Mouse (Mus musculus) kidney, postnatal 0 days (tissue): Measurements from ENCODE around the gene Slc9a6. TPM values are rescaled to one million over a fixed set of nuclear protein-coding genes. Genes with fewer than 3 reads are reported as not detected.

Source experiments
- ATAC-seq: fragments of 200-750 bp; cut with Nextera tagmentation; replicated peaks from 2 replicates; pipeline ENCODE4 v1.8.0; 2017; ENCODE audit warnings: low read depth, moderate number of reproducible peaks, moderate TSS enrichment, moderate library complexity; ENCODE audit not compliant: low FRiP score
- DNase-seq: peaks from one replicate; pipeline ENCODE4 v3.0.0-alpha.2; 2016; ENCODE audit warnings: low spot score
- H3K27ac ChIP-seq: fragments of 300-500 bp; sonication (generic); 2 replicates; pipeline ENCODE4 v1.5.1; 2014; ENCODE audit warnings: mild to moderate bottlenecking
- H3K27me3 ChIP-seq: fragments of 300-500 bp; sonication (generic); 2 replicates; pipeline ENCODE4 v1.6.1; 2014; ENCODE audit warnings: low read length, mixed read lengths; ENCODE audit not compliant: insufficient read depth
- H3K36me3 ChIP-seq: fragments of 300-500 bp; sonication (generic); 2 replicates; pipeline ENCODE4 v1.6.1; 2014; ENCODE audit warnings: low read length, mixed read lengths; ENCODE audit not compliant: insufficient read depth
- H3K4me1 ChIP-seq: fragments of 300-500 bp; sonication (generic); replicated peaks from 2 replicates; pipeline ENCODE4 v1.6.1; 2014; ENCODE audit warnings: antibody characterized with exemption, low read length, mixed read lengths; ENCODE audit not compliant: insufficient read depth
- H3K4me2 ChIP-seq: fragments of 300-500 bp; sonication (generic); 2 replicates; pipeline ENCODE4 v1.6.1; 2014; ENCODE audit warnings: mild to moderate bottlenecking, low read length, moderate library complexity, mixed read lengths
- H3K4me3 ChIP-seq: fragments of 300-500 bp; sonication (generic); replicated peaks from 2 replicates; pipeline ENCODE4 v1.5.1; 2014; ENCODE audit warnings: low read depth, low read length
- H3K9ac ChIP-seq: fragments of 300-500 bp; sonication (generic); 2 replicates; pipeline ENCODE4 v1.6.1; 2014; ENCODE audit warnings: low read depth, low read length
- H3K9me3 ChIP-seq: fragments of 300-500 bp; sonication (generic); replicated peaks from 2 replicates; pipeline ENCODE4 v1.6.1; 2016; ENCODE audit warnings: low read length, inconsistent platforms, mixed read lengths
- CTCF ChIP-seq: IDR thresholded peaks from 2 replicates; pipeline ENCODE4 v1.5.1; 2016; ENCODE audit warnings: antibody characterized with exemption, low read depth, mild to moderate bottlenecking, moderate library complexity
- WGBS: fragments of 180-500 bp; shearing (Covaris S2); extraction: QIAGEN DNeasy Blood & Tissue Kit; methylation state at CpG from one replicate; pipeline ENCODE4 v1.1.7; 2014; 5-methylcytosine and 5-hydroxymethylcytosine counted together
- polyA plus RNA-seq: library from polyadenylated mRNA; unstranded; fragments of >200 nt; fragmentation: Nextera tagmentation; extraction: Ambion mirVana; gene quantifications from 2 replicates; pipeline ENCODE4 v1.2.1, GENCODE M21; 2015

Gene Slc9a6
- polyA plus RNA-seq, 1 experiment from 2014 or later, result 11.1 TPM

GRCm38 (mm10) chrX:56675556-56675955 is 66.0 kb downstream of the Slc9a6 start:
- ATAC-seq (no peak), DNase-seq (no peak)
- no peak overlapping the region for H3K9ac ChIP-seq
- H3K9me3 ChIP-seq, result no peaks in the 10 kb centered on the region
- no peaks in the 10 kb centered on the region for H3K27me3 ChIP-seq
- no peaks in the 10 kb centered on the region for H3K36me3 ChIP-seq
- TF ChIP-seq CTCF, result no peak
- H3K4me1 ChIP-seq, result no peaks in the 10 kb centered on the region
- no peak overlapping the region for H3K4me2 ChIP-seq
- no peak overlapping the region for H3K27ac ChIP-seq
- WGBS, result 72% methylated on average over 6 of the region's 6 CpGs
- no peak overlapping the region for H3K4me3 ChIP-seq

- no peak for TF ChIP-seq CTCF
- no peaks in the 10 kb centered on the region for H3K27me3 ChIP-seq
- H3K4me3 ChIP-seq, result no peak overlapping the region
- no peak overlapping the region for H3K9ac ChIP-seq
- 81% methylated on average over 6 of the region's 6 CpGs for WGBS
- DNase-seq (no peak), ATAC-seq (no peak)
- H3K4me1 ChIP-seq, result no peaks in the 10 kb centered on the region
- no peak overlapping the region for H3K4me2 ChIP-seq
- H3K36me3 ChIP-seq, result no peaks in the 10 kb centered on the region
- no peak overlapping the region for H3K27ac ChIP-seq
- H3K9me3 ChIP-seq, result no peaks in the 10 kb centered on the region
These were observed 68.2 kb downstream of the Slc9a6 start for GRCm38 (mm10) chrX:56677736-56678135.

- Histone ChIP-seq H3K4me1 (no peaks in the 10 kb centered on the region), H3K9me3 (no peaks in the 10 kb centered on the region), H3K9ac (no peak overlapping the region), H3K4me3 (no peak overlapping the region), H3K36me3 (no peaks in the 10 kb centered on the region), H3K27ac (no peak overlapping the region), H3K4me2 (no peak overlapping the region), H3K27me3 (no peaks in the 10 kb centered on the region)
- ATAC-seq (no peak), DNase-seq (no peak)
- 56% methylated on average over 6 of the region's 6 CpGs for WGBS
- TF ChIP-seq CTCF, result no peak
These were observed 69.5 kb downstream of the Slc9a6 start for GRCm38 (mm10) chrX:56679066-56679465.

- Histone ChIP-seq H3K36me3 (no peaks in the 10 kb centered on the region), H3K4me3 (no peak overlapping the region), H3K9ac (no peak overlapping the region), H3K27ac (no peak overlapping the region), H3K27me3 (no peaks in the 10 kb centered on the region), H3K4me2 (no peak overlapping the region), H3K4me1 (no peaks in the 10 kb centered on the region), H3K9me3 (no peaks in the 10 kb centered on the region)
- ATAC-seq (no peak), DNase-seq (no peak)
- 74% methylated on average over 1 of the region's 1 CpGs for WGBS
- no peak for TF ChIP-seq CTCF
These were observed 72.7 kb downstream of the Slc9a6 start for GRCm38 (mm10) chrX:56682156-56682720.

- ATAC-seq, result no peak
- Histone ChIP-seq H3K4me2 (no peak overlapping the region), H3K9me3 (no peaks in the 10 kb centered on the region), H3K4me1 (no peaks in the 10 kb centered on the region), H3K4me3 (no peak overlapping the region), H3K36me3 (no peaks in the 10 kb centered on the region), H3K27ac (no peak overlapping the region), H3K9ac (no peak overlapping the region), H3K27me3 (no peaks in the 10 kb centered on the region)
- TF ChIP-seq CTCF, result no peak
- 76% methylated on average over 10 of the region's 10 CpGs for WGBS
- DNase-seq, result no peak
These were observed 74.0 kb downstream of the Slc9a6 start for GRCm38 (mm10) chrX:56683521-56683920.

GRCm38 (mm10) chrX:56692554-56692953 is 83.0 kb downstream of the Slc9a6 start:
- no peak for DNase-seq
- no peaks in the 10 kb centered on the region for H3K4me1 ChIP-seq

GRCm38 (mm10) chrX:56694539-56694938 is 85.0 kb downstream of the Slc9a6 start:
- no peak for TF ChIP-seq CTCF
- Histone ChIP-seq H3K36me3 (no peaks in the 10 kb centered on the region), H3K27ac (no peak overlapping the region), H3K9ac (no peak overlapping the region), H3K4me1 (no peaks in the 10 kb centered on the region), H3K27me3 (no peaks in the 10 kb centered on the region), H3K4me3 (no peak overlapping the region), H3K9me3 (no peaks in the 10 kb centered on the region), H3K4me2 (no peak overlapping the region)
- 85% methylated on average over 2 of the region's 2 CpGs for WGBS
- DNase-seq (no peak), ATAC-seq (no peak)

More at GRCm38 (mm10) chrX:56692554-56692953, 83.0 kb downstream of the Slc9a6 start:
- no peak for ATAC-seq
- TF ChIP-seq CTCF, result no peak
- no peaks in the 10 kb centered on the region for H3K36me3 ChIP-seq
- WGBS, result 91% methylated on average over 6 of the region's 6 CpGs
- no peak overlapping the region for H3K4me2 ChIP-seq
- H3K9ac ChIP-seq, result no peak overlapping the region
- H3K27ac ChIP-seq, result no peak overlapping the region
- H3K9me3 ChIP-seq, result no peaks in the 10 kb centered on the region
- no peaks in the 10 kb centered on the region for H3K27me3 ChIP-seq
- no peak overlapping the region for H3K4me3 ChIP-seq
